Mouse (Mus musculus) neural tube, embryonic 13.5 days (tissue): ENCODE data around the gene 4933428G20Rik. TPM values are rescaled to one million over a fixed set of nuclear protein-coding genes. Genes with fewer than 3 reads are reported as not detected.

Experiments
- ATAC-seq: fragments of 200-750 bp; cut with Nextera tagmentation; 2 replicates; pipeline ENCODE4 v1.8.0; 2017; ENCODE audit warnings: low read depth, mild to moderate bottlenecking, moderate TSS enrichment, moderate library complexity
- H3K27ac ChIP-seq: fragments of 300-500 bp; sonication (generic); replicated peaks from 2 replicates; pipeline ENCODE4 v1.5.1; 2015; ENCODE audit warnings: moderate library complexity, mild to moderate bottlenecking, inconsistent platforms
- H3K27me3 ChIP-seq: fragments of 300-500 bp; sonication (generic); 2 replicates; pipeline ENCODE4 v1.6.1; 2015; ENCODE audit warnings: mild to moderate bottlenecking, inconsistent platforms
- H3K36me3 ChIP-seq: fragments of 300-500 bp; sonication (generic); 2 replicates; pipeline ENCODE4 v1.6.1; 2015; ENCODE audit warnings: mild to moderate bottlenecking, inconsistent platforms
- H3K4me1 ChIP-seq: fragments of 300-500 bp; sonication (generic); replicated peaks from 2 replicates; pipeline ENCODE4 v1.6.1; 2015; ENCODE audit warnings: inconsistent platforms
- H3K4me2 ChIP-seq: fragments of 300-500 bp; sonication (generic); 2 replicates; pipeline ENCODE4 v1.6.1; 2015; ENCODE audit warnings: inconsistent platforms, mild to moderate bottlenecking, moderate library complexity
- H3K4me3 ChIP-seq: fragments of 300-500 bp; sonication (generic); 2 replicates; pipeline ENCODE4 v1.5.1; 2015; ENCODE audit warnings: mild to moderate bottlenecking, inconsistent platforms
- H3K9ac ChIP-seq: fragments of 300-500 bp; sonication (generic); 2 replicates; pipeline ENCODE4 v1.6.1; 2015; ENCODE audit warnings: moderate library complexity, mild to moderate bottlenecking, inconsistent platforms
- H3K9me3 ChIP-seq: fragments of 300-500 bp; sonication (generic); 2 replicates; pipeline ENCODE4 v1.6.1; 2016; ENCODE audit warnings: inconsistent platforms
- WGBS: fragments of 180-500 bp; shearing (Covaris S2); methylation state at CpG from one replicate; pipeline ENCODE4 v1.1.7; 2015; 5-methylcytosine and 5-hydroxymethylcytosine counted together
- polyA plus RNA-seq: library from polyadenylated mRNA; unstranded; fragments of >200 nt; fragmentation: Nextera tagmentation; extraction: Ambion mirVana; gene quantifications from 2 replicates; pipeline ENCODE4 v1.2.1, GENCODE M21; 2015

4933428G20Rik gene
- polyA plus RNA-seq: 0.81 and 1.1 TPM in 2 replicates

- peak; percentile 29 for ATAC-seq
- Histone ChIP-seq H3K4me1 (peaks cover 15% of the 10 kb centered on the region), H3K4me3 (peak within 1 kb of the TSS; percentile 34), H3K36me3 (peaks cover 28% of the 10 kb centered on the region), H3K9ac (peak within 1 kb of the TSS; percentile 64), H3K9me3 (no peaks in the 10 kb centered on the region), H3K27ac (no peak within 1 kb of the TSS), H3K4me2 (peak within 1 kb of the TSS; percentile 60), H3K27me3 (peaks cover 65% of the 10 kb centered on the region)
- WGBS: 7% methylated on average over 80 of the region's 88 CpGs
Measured at GRCm38 (mm10) chr11:97499865-97500719, at the start of gene 4933428G20Rik. Gene 4933428G20Rik, minus strand, starts transcription at chr11:97500340.

GRCm38 (mm10) chr11:97548757-97549156 lies 48.6 kb upstream of the 4933428G20Rik start:
- H3K9ac ChIP-seq: no peak overlapping the region
- no peak for ATAC-seq
- H3K36me3 ChIP-seq: no peaks in the 10 kb centered on the region
- peaks cover 38% of the 10 kb centered on the region for H3K4me1 ChIP-seq
- no peak overlapping the region for H3K4me2 ChIP-seq
- WGBS: 58% methylated on average over 8 of the region's 8 CpGs
- H3K9me3 ChIP-seq: no peaks in the 10 kb centered on the region
- no peak overlapping the region for H3K4me3 ChIP-seq
- H3K27me3 ChIP-seq: peaks cover 87% of the 10 kb centered on the region
- no peak overlapping the region for H3K27ac ChIP-seq

- no peak for ATAC-seq
- no peak overlapping the region for H3K4me2 ChIP-seq
- no peak overlapping the region for H3K9ac ChIP-seq
- no peak overlapping the region for H3K4me3 ChIP-seq
- H3K27me3 ChIP-seq: peaks cover 91% of the 10 kb centered on the region
- no peaks in the 10 kb centered on the region for H3K36me3 ChIP-seq
- H3K4me1 ChIP-seq: peaks cover 44% of the 10 kb centered on the region
- 73% methylated on average over 12 of the region's 12 CpGs for WGBS
- H3K27ac ChIP-seq: no peak overlapping the region
- H3K9me3 ChIP-seq: no peaks in the 10 kb centered on the region
Measured at GRCm38 (mm10) chr11:97547957-97548706, 48.0 kb upstream of the 4933428G20Rik start.

GRCm38 (mm10) chr11:97546804-97547411 lies 46.8 kb upstream of the 4933428G20Rik start:
- Histone ChIP-seq H3K27ac (no peak overlapping the region), H3K9me3 (no peaks in the 10 kb centered on the region), H3K9ac (peak overlapping the region; percentile 69), H3K4me2 (peak overlapping the region; percentile 89), H3K36me3 (peaks cover 5% of the 10 kb centered on the region; the same call in 1 of the 2 replicates), H3K4me3 (peak overlapping the region; percentile 49), H3K27me3 (peaks cover 90% of the 10 kb centered on the region), H3K4me1 (peaks cover 43% of the 10 kb centered on the region)
- WGBS: under 1% methylated on average over 65 of the region's 73 CpGs
- ATAC-seq: peak; percentile 42

- Histone ChIP-seq H3K27ac (no peak overlapping the region), H3K9ac (peak overlapping the region; percentile 69), H3K4me2 (peak overlapping the region; percentile 89), H3K27me3 (peaks cover 90% of the 10 kb centered on the region), H3K36me3 (peaks cover 10% of the 10 kb centered on the region; the same call in 1 of the 2 replicates), H3K4me3 (peak overlapping the region; percentile 49), H3K4me1 (peaks cover 39% of the 10 kb centered on the region), H3K9me3 (no peaks in the 10 kb centered on the region)
- no peak for ATAC-seq
- WGBS: 6% methylated on average over 26 of the region's 26 CpGs
Measured at GRCm38 (mm10) chr11:97545808-97546560, 45.8 kb upstream of the 4933428G20Rik start.

GRCm38 (mm10) chr11:97543883-97544282 lies 43.7 kb upstream of the 4933428G20Rik start:
- Histone ChIP-seq H3K36me3 (peaks cover 10% of the 10 kb centered on the region; the same call in 1 of the 2 replicates), H3K27ac (no peak overlapping the region), H3K4me1 (peaks cover 56% of the 10 kb centered on the region), H3K9ac (no peak overlapping the region), H3K4me3 (no peak overlapping the region), H3K4me2 (no peak overlapping the region), H3K27me3 (peaks cover 81% of the 10 kb centered on the region), H3K9me3 (no peaks in the 10 kb centered on the region)
- WGBS: 88% methylated on average over 9 of the region's 9 CpGs
- no peak for ATAC-seq

GRCm38 (mm10) chr11:97543181-97543733 lies 43.1 kb upstream of the 4933428G20Rik start:
- ATAC-seq: no peak
- Histone ChIP-seq H3K27ac (no peak overlapping the region), H3K9me3 (no peaks in the 10 kb centered on the region), H3K4me2 (no peak overlapping the region), H3K4me1 (peaks cover 56% of the 10 kb centered on the region), H3K36me3 (peaks cover 10% of the 10 kb centered on the region; the same call in 1 of the 2 replicates), H3K9ac (no peak overlapping the region; the same call in 1 of the 2 replicates), H3K4me3 (no peak overlapping the region), H3K27me3 (peaks cover 81% of the 10 kb centered on the region)
- 47% methylated on average over 12 of the region's 12 CpGs for WGBS

GRCm38 (mm10) chr11:97542171-97543150 lies 42.3 kb upstream of the 4933428G20Rik start:
- WGBS: 79% methylated on average over 22 of the region's 22 CpGs
- H3K36me3 ChIP-seq: peaks cover 10% of the 10 kb centered on the region; the same call in 1 of the 2 replicates
- H3K4me2 ChIP-seq: no peak overlapping the region
- no peaks in the 10 kb centered on the region for H3K9me3 ChIP-seq
- H3K9ac ChIP-seq: no peak overlapping the region; the same call in 1 of the 2 replicates
- peaks cover 81% of the 10 kb centered on the region for H3K27me3 ChIP-seq
- peaks cover 61% of the 10 kb centered on the region for H3K4me1 ChIP-seq
- ATAC-seq: no peak
- H3K4me3 ChIP-seq: no peak overlapping the region
- no peak overlapping the region for H3K27ac ChIP-seq

GRCm38 (mm10) chr11:97540604-97541003 lies 40.5 kb upstream of the 4933428G20Rik start:
- Histone ChIP-seq H3K4me1 (peaks cover 58% of the 10 kb centered on the region), H3K36me3 (peaks cover 10% of the 10 kb centered on the region; the same call in 1 of the 2 replicates), H3K27me3 (peaks cover 83% of the 10 kb centered on the region), H3K4me3 (no peak overlapping the region), H3K27ac (no peak overlapping the region), H3K4me2 (no peak overlapping the region), H3K9me3 (no peaks in the 10 kb centered on the region), H3K9ac (no peak overlapping the region)
- ATAC-seq: no peak
- WGBS: 56% methylated on average over 3 of the region's 3 CpGs

- Histone ChIP-seq H3K4me3 (no peak overlapping the region), H3K9me3 (no peaks in the 10 kb centered on the region), H3K27me3 (peaks cover 83% of the 10 kb centered on the region), H3K9ac (no peak overlapping the region), H3K27ac (no peak overlapping the region), H3K4me1 (peaks cover 60% of the 10 kb centered on the region), H3K36me3 (peaks cover 14% of the 10 kb centered on the region; the same call in 1 of the 2 replicates), H3K4me2 (no peak overlapping the region)
- 78% methylated on average over 3 of the region's 3 CpGs for WGBS
- no peak for ATAC-seq
Measured at GRCm38 (mm10) chr11:97540136-97540535, 40.0 kb upstream of the 4933428G20Rik start.
